Mouse (Mus musculus) gastrocnemius, postnatal 14 days (tissue): ENCODE results near the gene Afap1. TPM values are rescaled to one million over a fixed set of nuclear protein-coding genes. Genes with fewer than 3 reads are reported as not detected.
A peak's percentile ranks its signal among the peaks of the same experiment; 100 is the strongest.

Experiments used
- DNase-seq: peaks from one replicate; pipeline ENCODE4 v3.0.0; 2021; ENCODE audit warnings: mixed read lengths
- intact Hi-C: fragments of 180-260 bp; cut with DNase I; formaldehyde crosslinking; loops from one replicate; pipeline ENCODE4 v1.15.1; 2025; ENCODE audit warnings: low total_unique reads
- total RNA-seq, 2 experiments: library from RNA; stranded (reverse); gene quantifications; 2 replicates each; pipeline ENCODE4 v1.2.3; 2021

The Afap1 gene
- total RNA-seq, 2 experiments from 2014 or later: 11.0 to 14.5 TPM

DNA sequence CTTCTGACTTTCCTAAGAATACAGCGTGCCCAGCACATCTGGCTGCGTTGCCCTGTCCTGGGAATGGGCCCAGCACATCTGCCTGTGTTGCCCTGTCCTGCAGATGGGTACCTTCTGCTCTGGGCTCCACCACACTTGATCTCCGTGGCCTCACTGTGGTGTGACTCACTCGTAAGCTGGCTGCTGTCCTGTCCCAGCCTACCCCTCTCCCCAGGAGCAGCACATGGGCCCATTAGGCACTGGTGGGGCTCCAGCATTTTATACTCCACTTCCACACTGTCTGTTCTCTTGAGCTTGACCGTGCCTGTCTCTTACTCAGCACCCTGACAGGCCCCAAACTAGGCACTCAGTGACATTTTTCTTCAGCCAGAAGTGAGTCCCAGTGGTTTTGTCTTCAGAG is 113.5 kb downstream of the Afap1 start:
- DNase-seq: no peak
- intact Hi-C loops: no loop called here

DNA sequence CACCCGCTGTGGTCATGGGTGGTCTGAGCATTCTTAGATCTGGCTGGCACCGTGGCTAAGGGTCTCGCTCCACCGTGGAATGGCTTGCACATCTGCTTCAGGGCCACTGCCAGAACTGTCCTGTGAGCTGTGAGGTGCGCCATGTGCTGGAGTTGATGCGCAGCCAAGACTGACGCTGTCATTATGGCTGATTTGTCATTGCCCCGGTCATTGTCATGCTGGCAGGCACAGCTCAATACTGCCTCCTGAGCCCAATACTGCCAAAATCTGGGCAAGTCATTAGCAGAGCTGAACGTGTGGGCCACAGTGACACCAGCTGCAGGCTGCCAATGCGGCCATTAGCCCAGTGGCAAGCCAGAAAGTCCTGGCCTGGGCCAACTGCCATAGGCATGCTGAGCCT is 114.5 kb downstream of the Afap1 start:
- DNase-seq: no peak
- intact Hi-C loops: no loop called here

DNA sequence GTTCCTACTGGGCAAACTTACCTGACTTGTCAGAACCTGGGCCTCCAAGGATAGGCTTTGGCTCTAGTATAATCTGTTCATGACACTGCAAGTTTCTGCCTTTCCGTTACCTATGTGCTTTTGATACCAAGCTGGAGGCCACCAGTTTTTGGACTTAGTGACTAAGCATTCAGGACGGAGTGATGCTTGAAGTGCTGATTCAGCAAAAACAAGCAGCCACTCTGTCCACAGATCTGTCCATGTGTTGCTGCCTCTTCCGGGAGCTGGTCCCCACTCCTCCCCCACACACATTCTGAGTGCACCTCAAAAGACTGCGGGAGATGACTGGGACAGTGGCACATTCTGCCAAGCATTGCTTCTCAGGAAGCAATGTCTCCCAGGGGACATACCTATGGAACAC is 116.3 kb downstream of the Afap1 start:
- intact Hi-C loops: no loop called here
- DNase-seq: no peak

DNA sequence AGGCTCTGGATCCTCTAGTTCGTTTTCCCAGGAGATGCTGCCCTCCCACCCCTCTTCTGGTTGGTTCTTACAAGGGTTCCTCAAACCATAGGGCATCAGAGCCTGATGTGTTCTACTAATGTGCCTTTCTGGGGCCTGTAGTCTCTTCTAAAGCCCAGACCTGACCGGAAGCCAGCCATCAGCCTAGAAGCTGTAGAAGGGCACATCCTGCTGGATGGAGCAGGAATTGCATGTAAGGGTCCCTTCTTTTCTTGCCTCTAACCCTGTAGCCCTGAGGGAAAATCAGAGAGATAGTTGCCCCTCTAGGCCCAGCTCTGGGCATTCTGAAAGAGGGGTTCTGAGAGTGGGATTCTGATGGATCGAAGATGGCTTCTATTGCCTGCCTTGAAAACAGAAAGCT is 125.2 kb downstream of the Afap1 start:
- intact Hi-C loops: no loop called here
- DNase-seq: no peak

DNA sequence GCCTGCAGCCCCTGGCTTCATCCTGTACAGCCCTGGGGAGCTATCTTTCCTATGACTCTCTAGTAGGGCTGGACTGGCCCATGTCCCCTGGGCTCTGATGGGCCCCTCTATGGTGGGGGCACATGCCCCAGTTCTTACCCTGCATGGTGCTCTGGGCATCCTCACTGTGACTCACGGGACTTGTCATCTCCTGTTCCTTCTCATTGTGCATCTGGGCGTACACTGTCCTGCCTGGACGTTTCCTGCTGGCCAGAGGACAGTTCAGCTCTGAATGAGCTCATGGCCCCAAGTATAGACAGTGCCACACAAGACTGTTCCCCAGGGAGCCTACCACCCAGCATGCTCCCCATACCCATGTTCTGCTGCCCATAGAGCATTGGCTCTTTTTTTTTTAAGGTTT is 128.0 kb downstream of the Afap1 start:
- intact Hi-C loops: no loop called here
- DNase-seq: no peak

DNA sequence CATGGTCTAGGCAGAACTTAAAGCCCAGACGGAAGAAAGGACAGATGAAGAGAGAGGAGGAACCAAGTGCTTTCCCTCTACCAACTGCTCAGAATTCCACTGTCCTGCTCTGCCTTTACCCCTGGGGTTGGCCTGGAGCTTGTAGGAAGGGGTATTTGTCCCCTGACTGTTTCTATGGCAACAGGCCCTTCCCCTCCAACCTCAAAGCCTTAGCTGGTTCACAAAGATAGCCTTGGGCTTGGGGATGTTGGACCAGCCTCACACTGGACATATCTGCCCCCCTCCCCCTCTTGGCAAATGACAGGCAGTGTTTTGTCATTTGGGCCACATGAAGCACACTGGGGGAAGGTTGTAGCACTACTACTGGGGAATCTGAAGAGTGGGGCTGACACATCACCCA is 129.2 kb downstream of the Afap1 start:
- intact Hi-C loops: no loop called here
- no peak for DNase-seq

DNA sequence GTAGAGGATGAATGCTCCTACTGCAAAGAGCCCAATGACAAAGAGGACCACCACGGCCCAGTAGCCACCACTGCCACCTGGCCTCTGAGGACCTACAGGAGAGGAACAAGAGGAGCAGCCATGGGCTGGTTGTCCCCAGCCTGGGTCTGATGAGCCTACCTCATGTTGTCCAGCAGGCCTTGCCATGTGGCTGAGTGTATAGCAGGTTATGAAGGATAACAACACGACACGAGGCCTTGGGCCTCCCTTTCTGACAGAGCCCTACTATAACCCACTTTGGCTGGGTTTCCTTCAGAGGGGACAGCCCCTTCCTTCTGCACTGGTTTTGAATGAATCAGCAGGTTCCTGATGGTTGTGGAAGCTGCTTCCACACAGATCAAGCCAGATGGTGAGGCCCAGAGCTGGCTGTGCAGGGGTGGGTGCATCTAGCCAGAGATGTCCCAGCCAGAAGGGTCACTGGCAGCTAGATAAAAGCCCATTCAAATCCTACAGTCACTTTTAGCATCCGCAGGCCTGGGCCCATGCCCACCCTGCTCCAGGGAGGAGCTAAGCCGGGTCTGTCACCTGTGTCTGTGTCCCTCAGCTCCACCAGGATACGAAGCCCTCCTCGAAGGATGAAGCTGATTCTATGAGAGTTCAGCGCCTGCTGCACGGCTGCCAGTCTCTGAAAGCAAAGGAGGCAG is 131.0 kb downstream of the Afap1 start:
- intact Hi-C loops: no loop called here

DNA sequence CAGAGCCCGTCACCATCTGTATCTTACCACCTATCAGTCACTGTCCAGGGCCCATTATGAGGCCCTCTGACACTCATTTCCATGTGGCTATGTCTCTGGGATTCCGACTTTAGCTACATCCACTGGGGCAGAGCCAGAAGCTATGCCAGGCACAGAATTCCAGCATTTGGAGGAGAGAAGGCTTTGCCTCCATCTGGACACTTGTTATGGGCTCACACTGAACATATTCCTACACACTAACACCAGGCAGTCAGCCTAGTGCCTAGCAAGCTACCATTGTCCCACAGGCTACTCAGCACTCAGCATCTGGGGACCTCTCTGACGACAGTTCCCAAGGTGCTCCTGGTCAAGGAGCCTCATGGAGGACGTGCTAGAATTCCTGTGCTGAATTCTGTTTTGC is 132.0 kb downstream of the Afap1 start:
- intact Hi-C loops: no loop called here
- DNase-seq: no peak

More for the DNA sequence above, 131.0 kb downstream of the Afap1 start:
- DNase-seq: no peak

DNA sequence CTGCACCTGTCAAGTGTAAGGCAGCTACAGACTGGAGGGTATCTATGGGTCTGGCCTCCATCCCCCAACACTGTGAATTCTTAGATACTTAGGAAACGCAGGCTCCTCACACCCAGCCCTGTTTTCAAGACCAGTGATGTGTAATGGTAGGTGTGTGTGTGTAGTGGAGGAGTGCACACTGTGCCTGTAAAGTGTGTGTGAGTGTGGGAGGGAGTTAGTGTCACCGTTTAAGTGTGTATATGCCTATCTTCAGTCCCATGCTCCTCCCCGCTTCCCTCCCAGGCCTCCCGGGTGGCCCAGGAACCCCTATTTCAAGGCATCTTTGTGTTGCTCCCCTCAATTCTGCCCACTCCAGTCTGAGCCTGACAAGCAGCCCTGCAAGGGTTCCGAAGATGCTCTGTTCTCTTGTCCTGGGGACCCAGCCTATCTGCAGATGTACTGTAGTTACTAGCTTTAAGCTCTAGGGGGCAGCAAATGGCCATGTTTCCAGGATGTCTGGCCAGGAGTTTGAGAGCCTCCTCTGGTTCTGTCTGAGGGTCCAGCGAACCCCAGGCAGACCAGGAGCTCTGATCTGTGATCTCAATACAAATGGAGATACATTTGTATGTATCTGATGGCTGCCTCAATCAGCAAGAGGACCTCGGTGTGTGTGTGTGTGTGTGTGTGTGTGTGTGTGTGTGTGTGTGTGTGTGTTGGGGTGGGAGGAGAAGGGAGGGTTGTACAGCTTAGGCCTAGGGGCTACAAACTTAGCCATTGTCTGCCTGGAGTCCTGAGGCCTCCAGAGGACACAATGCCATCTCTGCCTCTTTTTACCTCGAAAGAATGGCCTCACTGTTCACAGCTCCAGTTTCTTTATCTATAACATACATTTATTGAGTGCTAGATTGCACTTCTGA is 140.7 kb downstream of the Afap1 start:
- intact Hi-C loops: loop anchor here (10.0 kb wide), 1 partner anchor 191 kb away; no protein-coding TSS in a partner anchor
- DNase-seq: peak; percentile 31

DNA sequence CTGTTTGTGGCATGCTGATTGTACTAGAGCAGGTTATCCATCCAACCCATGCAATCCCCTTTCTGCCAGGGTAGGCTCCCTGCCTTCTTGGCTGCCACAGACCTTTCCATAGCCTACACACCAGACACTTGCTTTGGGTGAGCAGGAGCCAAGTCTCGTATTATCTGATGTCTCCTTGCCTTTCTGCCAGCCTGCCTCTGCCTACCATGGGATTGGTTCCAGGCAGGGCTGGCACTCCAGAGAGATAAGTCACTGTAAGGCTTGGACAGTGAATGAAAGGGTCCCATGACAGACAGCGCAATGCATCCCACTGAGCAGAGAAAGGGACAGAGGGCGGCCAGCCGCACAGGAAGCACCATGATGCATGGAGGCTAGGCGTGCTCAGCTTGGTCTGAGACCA is 146.5 kb downstream of the Afap1 start:
- intact Hi-C loops: loop anchor here (5.0 to 10.0 kb wide), 3 partner anchors 185 to 358 kb away; partner anchors contain the start of gene Sorcs2
- no peak for DNase-seq

DNA sequence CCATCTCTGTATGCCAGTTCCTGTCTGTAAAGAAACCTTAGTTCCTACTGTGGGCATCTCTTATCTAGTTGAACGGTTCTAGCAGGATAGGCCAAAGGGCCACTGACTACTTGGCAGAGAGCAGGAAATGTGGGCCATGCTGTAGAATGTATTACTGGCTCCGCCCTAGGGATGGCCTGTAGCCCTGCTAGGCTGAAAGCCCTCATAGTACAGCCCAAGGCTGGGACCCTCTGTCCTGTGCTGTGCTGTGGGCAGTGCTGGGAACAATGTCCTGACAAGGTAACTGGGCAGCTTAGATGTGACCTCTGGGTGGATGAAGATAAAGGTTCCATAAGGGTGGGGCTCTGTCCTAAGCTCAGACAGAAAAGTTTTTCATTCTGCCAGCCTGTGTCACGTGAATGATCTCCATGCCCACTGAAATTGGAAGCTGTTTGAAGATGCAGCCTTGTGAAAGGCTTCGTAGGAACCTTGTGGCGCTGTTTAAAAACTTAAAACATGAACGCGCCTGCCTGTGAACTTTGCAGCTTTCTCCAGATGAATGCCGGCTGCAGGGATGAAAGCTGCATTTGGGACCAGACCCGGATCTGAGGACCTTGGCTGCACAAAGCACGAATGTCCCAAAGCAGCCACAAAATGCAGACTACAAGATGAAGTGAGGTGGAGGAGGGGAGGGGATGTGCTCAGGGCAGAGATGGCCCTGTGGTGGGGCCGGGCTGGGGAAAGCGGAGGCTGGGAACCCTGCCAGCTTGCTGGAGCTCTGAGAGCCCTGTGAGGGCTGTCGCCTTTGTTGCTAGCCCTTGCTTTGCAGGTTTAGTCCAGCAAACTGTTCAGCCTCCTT is 147.5 kb downstream of the Afap1 start:
- intact Hi-C loops: loop anchor here (5.0 kb wide), 1 partner anchor 102 kb away; no protein-coding TSS in a partner anchor
- DNase-seq: peak; percentile 72

DNA sequence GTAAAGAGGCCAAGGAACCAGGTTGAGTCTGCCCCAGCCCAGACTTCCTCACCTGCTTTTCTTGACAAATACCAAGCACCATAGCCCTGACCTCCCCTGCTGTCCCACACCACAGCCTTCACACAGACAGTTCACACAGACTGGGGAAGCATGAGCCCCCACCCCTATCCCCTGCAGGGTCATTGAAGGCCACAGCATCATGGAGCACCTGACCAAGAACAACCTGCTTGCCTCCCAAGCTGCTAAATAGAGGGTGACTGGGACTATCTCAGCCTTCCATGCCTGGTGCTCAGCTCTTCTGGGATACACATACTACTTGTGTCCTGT is 148.1 kb downstream of the Afap1 start:
- intact Hi-C loops: loop anchor here (5.0 kb wide), 1 partner anchor 101 kb away; no protein-coding TSS in a partner anchor
- DNase-seq: no peak

DNA sequence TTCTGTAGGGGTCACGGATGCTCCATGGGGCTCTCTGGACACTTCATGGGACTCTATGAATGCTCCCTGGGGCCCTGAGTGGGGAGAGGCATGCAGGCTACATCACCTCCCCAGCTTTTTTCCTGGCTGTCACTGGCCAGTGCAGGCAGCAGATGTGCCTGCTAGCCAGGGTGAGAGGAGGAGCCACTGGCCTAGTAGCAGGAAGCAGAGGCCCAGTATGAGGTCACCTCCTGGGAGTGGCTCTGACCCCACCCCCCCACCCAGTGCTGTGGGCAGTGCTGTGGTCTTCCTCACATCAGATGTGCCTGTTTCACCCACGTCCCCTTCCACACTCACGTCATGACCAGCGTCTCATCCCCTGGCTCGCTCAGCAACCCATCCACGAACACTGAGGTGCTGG is 148.6 kb downstream of the Afap1 start:
- DNase-seq: no peak
- intact Hi-C loops: loop anchor here (5.0 kb wide), 1 partner anchor 101 kb away; no protein-coding TSS in a partner anchor

DNA sequence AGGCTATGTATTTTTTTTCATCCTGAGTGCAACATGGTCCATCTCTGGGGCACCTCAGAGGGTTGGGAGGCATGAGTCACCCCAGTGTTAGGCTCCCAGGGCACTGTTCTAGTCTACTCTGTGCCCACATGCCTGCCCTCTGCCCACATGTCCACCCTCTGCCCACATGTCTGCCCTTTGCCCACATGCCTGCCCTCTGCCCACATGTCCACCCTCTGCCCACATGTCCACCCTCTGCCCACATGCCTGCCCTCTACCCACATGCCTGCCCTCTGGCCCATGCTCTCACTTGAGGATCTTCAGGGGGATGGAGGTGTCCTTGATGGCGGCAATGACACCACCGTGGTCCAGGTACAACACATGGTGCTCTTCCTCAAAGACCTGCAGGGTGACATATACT is 150.0 kb downstream of the Afap1 start:
- DNase-seq: no peak
- intact Hi-C loops: loop anchor here (5.0 kb wide), 1 partner anchor 99 kb away; no protein-coding TSS in a partner anchor

Other genes starting within 250 kb of the Afap1 start
- 10 to 100 TPM; 49.9 to 54.6 TPM for gene Htra3, start 213.5 kb upstream of the Afap1 start, total RNA-seq
- 1 to 10 TPM; 3.9 to 4.4 TPM for gene Sh3tc1, start 153.3 kb upstream of the Afap1 start, total RNA-seq
- 10 to 100 TPM; 36.0 to 41.7 TPM for gene Ablim2, start 135.4 kb upstream of the Afap1 start, total RNA-seq